Mouse (Mus musculus) kidney, embryonic 14.5 days (tissue): ENCODE data around the gene Cep135. TPM values are rescaled to one million over a fixed set of nuclear protein-coding genes. Genes with fewer than 3 reads are reported as not detected.

Experiments used
- ATAC-seq: fragments of 200-750 bp; cut with Nextera tagmentation; 2 replicates; pipeline ENCODE4 v1.8.0; 2017; ENCODE audit warnings: moderate number of reproducible peaks, mild to moderate bottlenecking, moderate TSS enrichment, moderate library complexity; ENCODE audit not compliant: low FRiP score, low TSS enrichment
- H3K27ac ChIP-seq: fragments of 300-500 bp; sonication (generic); 2 replicates; pipeline ENCODE4 v1.5.1; 2014; ENCODE audit warnings: low read depth, mild to moderate bottlenecking, low read length, moderate library complexity, mixed read lengths
- H3K27me3 ChIP-seq: fragments of 300-500 bp; sonication (generic); 2 replicates; pipeline ENCODE4 v1.6.1; 2014; ENCODE audit warnings: mild to moderate bottlenecking, low read length; ENCODE audit not compliant: control insufficient read depth, insufficient read depth
- H3K36me3 ChIP-seq: fragments of 300-500 bp; sonication (generic); 2 replicates; pipeline ENCODE4 v1.6.1; 2014; ENCODE audit warnings: low read length, mixed read lengths; ENCODE audit not compliant: control insufficient read depth, insufficient read depth
- H3K4me1 ChIP-seq: fragments of 300-500 bp; sonication (generic); 2 replicates; pipeline ENCODE4 v1.6.1; 2014; ENCODE audit warnings: low read length, mixed read lengths; ENCODE audit not compliant: control insufficient read depth, insufficient read depth
- H3K4me2 ChIP-seq: fragments of 300-500 bp; sonication (generic); replicated peaks from 2 replicates; pipeline ENCODE4 v1.6.1; 2014; ENCODE audit warnings: low read depth, mild to moderate bottlenecking, low read length
- H3K4me3 ChIP-seq: fragments of 300-500 bp; sonication (generic); 2 replicates; pipeline ENCODE4 v1.5.1; 2014; ENCODE audit warnings: mild to moderate bottlenecking, low read length
- H3K9ac ChIP-seq: fragments of 300-500 bp; sonication (generic); 2 replicates; pipeline ENCODE4 v1.6.1; 2014; ENCODE audit warnings: low read depth, mild to moderate bottlenecking, low read length, moderate library complexity
- H3K9me3 ChIP-seq: fragments of 300-500 bp; sonication (generic); 2 replicates; pipeline ENCODE4 v1.6.1; 2016; ENCODE audit warnings: low read length; ENCODE audit not compliant: control insufficient read depth
- WGBS: fragments of 180-500 bp; shearing (Covaris S2); extraction: QIAGEN DNeasy Blood & Tissue Kit; methylation state at CpG from one replicate; pipeline ENCODE4 v1.1.7; 2014; 5-methylcytosine and 5-hydroxymethylcytosine counted together
- polyA plus RNA-seq: library from polyadenylated mRNA; unstranded; fragments of >200 nt; fragmentation: Nextera tagmentation; extraction: Ambion mirVana; gene quantifications from 2 replicates; pipeline ENCODE4 v1.2.1, GENCODE M21; 2014

Cep135 gene
- polyA plus RNA-seq, 1 experiment from 2014 or later = 10.1 TPM

GRCm38 (mm10) chr5:76687961-76688600 is 99.6 kb downstream of the Cep135 start:
- Histone ChIP-seq H3K4me3 (no peak overlapping the region), H3K9ac (no peak overlapping the region), H3K4me1 (0 out of 2 replicates have a peak, but pooled peaks cover 3% of the 10 kb centered on the region), H3K4me2 (no peak overlapping the region), H3K27ac (no peak overlapping the region), H3K36me3 (no peaks in the 10 kb centered on the region), H3K9me3 (no peaks in the 10 kb centered on the region), H3K27me3 (no peaks in the 10 kb centered on the region)
- no peak for ATAC-seq
- 90% methylated on average over 10 of the region's 10 CpGs for WGBS

- H3K4me1 ChIP-seq = 0 out of 2 replicates have a peak, but pooled peaks cover 3% of the 10 kb centered on the region
- H3K9ac ChIP-seq = no peak overlapping the region
- no peak overlapping the region for H3K4me2 ChIP-seq
- no peaks in the 10 kb centered on the region for H3K27me3 ChIP-seq
- H3K27ac ChIP-seq = no peak overlapping the region
- WGBS = 81% methylated on average over 6 of the region's 6 CpGs
- no peak overlapping the region for H3K4me3 ChIP-seq
- H3K9me3 ChIP-seq = no peaks in the 10 kb centered on the region
- no peaks in the 10 kb centered on the region for H3K36me3 ChIP-seq
- ATAC-seq = no peak
Measured at GRCm38 (mm10) chr5:76688643-76689042, 100.1 kb downstream of the Cep135 start.

GRCm38 (mm10) chr5:76690177-76690593 is 101.7 kb downstream of the Cep135 start:
- Histone ChIP-seq H3K36me3 (no peaks in the 10 kb centered on the region), H3K4me1 (0 out of 2 replicates have a peak, but pooled peaks cover 3% of the 10 kb centered on the region), H3K9ac (no peak overlapping the region), H3K4me2 (no peak overlapping the region), H3K9me3 (no peaks in the 10 kb centered on the region), H3K4me3 (no peak overlapping the region), H3K27me3 (no peaks in the 10 kb centered on the region), H3K27ac (no peak overlapping the region)
- ATAC-seq = 0 out of 2 replicates have a peak, but pooled peaks have one; percentile 10
- 35% methylated on average over 5 of the region's 5 CpGs for WGBS

GRCm38 (mm10) chr5:76691251-76691650 is 102.8 kb downstream of the Cep135 start:
- Histone ChIP-seq H3K9me3 (no peaks in the 10 kb centered on the region), H3K27ac (no peak overlapping the region), H3K4me3 (no peak overlapping the region), H3K4me2 (no peak overlapping the region), H3K4me1 (0 out of 2 replicates have a peak, but pooled peaks cover 3% of the 10 kb centered on the region), H3K27me3 (no peaks in the 10 kb centered on the region), H3K9ac (no peak overlapping the region), H3K36me3 (no peaks in the 10 kb centered on the region)
- WGBS = 80% methylated on average over 5 of the region's 5 CpGs
- ATAC-seq = no peak

- no peaks in the 10 kb centered on the region for H3K27me3 ChIP-seq
- no peak overlapping the region for H3K4me2 ChIP-seq
- 80% methylated on average over 12 of the region's 12 CpGs for WGBS
- no peak overlapping the region for H3K27ac ChIP-seq
- H3K4me1 ChIP-seq = 0 out of 2 replicates have a peak, but pooled peaks cover 3% of the 10 kb centered on the region
- no peak for ATAC-seq
- no peaks in the 10 kb centered on the region for H3K36me3 ChIP-seq
- no peak overlapping the region for H3K4me3 ChIP-seq
- H3K9me3 ChIP-seq = no peaks in the 10 kb centered on the region
- H3K9ac ChIP-seq = no peak overlapping the region
Measured at GRCm38 (mm10) chr5:76691706-76692424, 103.4 kb downstream of the Cep135 start.

Other genes with a start within 250 kb of the Cep135 start
- gene Nmu, start 224.9 kb upstream of the Cep135 start, polyA plus RNA-seq = 0.27 and 0.33 TPM in 2 replicates
- gene Gm7271, start 104.7 kb upstream of the Cep135 start, polyA plus RNA-seq = not detected in 2 replicates
- gene Exoc1, start 59.4 kb upstream of the Cep135 start, polyA plus RNA-seq = 29.3 and 41.3 TPM in 2 replicates
- 14.9 and 21.2 TPM in 2 replicates for gene C530008M17Rik, start 67.8 kb downstream of the Cep135 start, polyA plus RNA-seq